Mouse (Mus musculus) myocyte (in vitro differentiated cells): ENCODE measurements around the gene Jun.

ENCODE experiments used
- E2F4 ChIP-seq: IDR thresholded peaks from one replicate; pipeline ENCODE4 v1.6.1; 2011; ENCODE audit warnings: mild to moderate bottlenecking, control low read depth, moderate library complexity; ENCODE audit not compliant: insufficient read depth
- MAX ChIP-seq: IDR thresholded peaks from one replicate; pipeline ENCODE4 v1.6.1; 2011; ENCODE audit warnings: low read depth, mild to moderate bottlenecking, control low read depth
- MYOD1 ChIP-seq, 3 experiments: IDR thresholded peaks; one replicate each; pipeline ENCODE4 v1.6.1; 2011; ENCODE audit warnings: control low read depth in 2 of 3, low read depth in 2 of 3, mild to moderate bottlenecking in 2 of 3, moderate library complexity in 1 of 3; ENCODE audit not compliant: insufficient read length in 2 of 3, control insufficient read depth in 1 of 3
- MYOG ChIP-seq, 3 experiments: IDR thresholded peaks; one replicate each; pipeline ENCODE4 v1.6.1; 2011; ENCODE audit warnings: control low read depth in 2 of 3, low read depth in 2 of 3, mild to moderate bottlenecking in 2 of 3; ENCODE audit not compliant: insufficient read length in 2 of 3, control insufficient read depth in 1 of 3, insufficient read depth in 1 of 3
- POLR2A ChIP-seq: IDR thresholded peaks from one replicate; pipeline ENCODE4 v1.6.1; 2011; ENCODE audit warnings: low read depth, mild to moderate bottlenecking, control low read depth, moderate library complexity; ENCODE audit not compliant: insufficient read length
- POLR2AphosphoS2 ChIP-seq: IDR thresholded peaks from one replicate; pipeline ENCODE4 v1.6.1; 2011; ENCODE audit warnings: low read depth, control low read depth; ENCODE audit not compliant: insufficient read length
- REST ChIP-seq: IDR thresholded peaks from one replicate; pipeline ENCODE4 v1.6.1; 2011; ENCODE audit warnings: mild to moderate bottlenecking, control low read depth, moderate library complexity; ENCODE audit not compliant: insufficient read depth, insufficient read length
- TCF12 ChIP-seq: IDR thresholded peaks from one replicate; pipeline ENCODE4 v1.6.1; 2011; ENCODE audit warnings: mild to moderate bottlenecking, control low read depth; ENCODE audit not compliant: poor library complexity, insufficient read depth, severe bottlenecking

- no peak for TF ChIP-seq TCF12
- TF ChIP-seq POLR2A = no peak
- TF ChIP-seq MAX = no peak
- no peak for TF ChIP-seq E2F4
- no peak for TF ChIP-seq MYOD1 (IDR thresholded peaks at IDR 0.05; ENCODE audit: control insufficient read depth in 1 of 3, insufficient read length in 2 of 3, low read depth in 2 of 3)
- TF ChIP-seq REST = no peak
- TF ChIP-seq MYOG (IDR thresholded peaks at IDR 0.05; ENCODE audit: control insufficient read depth in 1 of 3, insufficient read depth in 1 of 3, insufficient read length in 2 of 3, low read depth in 2 of 3) = no peak
- TF ChIP-seq POLR2AphosphoS2 = no peak
Measured at GRCm38 (mm10) chr4:95008175-95009057, 43.6 kb downstream of the Jun start.
